ENCODE assay signal across 31 mouse cellular contexts in the genomic region with DNA sequence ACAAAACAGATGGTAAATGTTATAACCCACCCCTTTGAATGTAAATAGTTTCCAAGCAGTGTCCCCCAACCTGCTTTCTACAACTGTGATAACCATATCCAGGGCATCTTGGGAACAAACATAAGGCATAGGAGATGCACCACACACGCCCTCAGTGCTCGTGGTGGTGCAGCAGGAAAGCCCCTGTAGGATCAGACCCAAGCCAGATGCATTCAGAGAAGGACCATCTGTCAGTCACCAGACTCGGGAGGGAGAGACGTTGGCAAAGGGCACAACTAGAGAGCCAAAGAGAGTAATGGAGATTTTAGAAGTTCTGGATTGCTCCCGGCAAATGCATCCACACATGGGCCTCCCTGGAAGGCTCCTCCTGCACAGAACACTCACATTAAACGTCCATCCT. TPM values are rescaled to one million over a fixed set of nuclear protein-coding genes. Genes with fewer than 3 reads are reported as not detected.
DNase-seq lines count a peak whose midpoint lies in the region; ATAC-seq and TF ChIP-seq lines count a peak whose summit lies in the region.
"Had no signal": no experiment of that assay in that cellular context is flagged by ENCODE, and none has a peak within 500 bp of the region (broad histone marks: within the 10 kb centered on the region; RNA-seq: fewer than 3 reads in every experiment).

No protein-coding gene starts in this region.

- H3K27me3 ChIP-seq in forebrain, embryonic 15.5 days = no peaks in the 10 kb centered on the region
- H3K27me3 ChIP-seq in forebrain, embryonic 13.5 days = no peaks in the 10 kb centered on the region
- no peaks in the 10 kb centered on the region for H3K27me3 ChIP-seq in hindbrain, embryonic 13.5 days
- no peaks in the 10 kb centered on the region for H3K27me3 ChIP-seq in hindbrain, embryonic 14.5 days (ENCODE audit: control insufficient read depth, insufficient read depth, low read length)
- H3K27me3 ChIP-seq: embryonic facial prominence, embryonic 12.5 days; embryonic facial prominence, embryonic 15.5 days had no signal

- DNase-seq in hindbrain, embryonic 14.5 days (ENCODE audit: low spot score) = no peak
- peak; percentile 43 for DNase-seq in left cerebral cortex, postnatal 4 days
- no peak for DNase-seq in left cerebral cortex, adult 18-20 months (ENCODE audit: low spot score in 2 of 2)
- DNase-seq in brain, embryonic 14.5 days (ENCODE audit: low read depth) = peak; percentile 55
- DNase-seq in T-cell, adult 2 months (ENCODE audit: low spot score) = no peak
- DNase-seq: adrenal gland, adult 8-10 months; adrenal gland, postnatal 25 days; cerebellum, adult 18-20 months; cerebellum, adult 9-11 months; gastrocnemius, adult 2 months; gastrocnemius, postnatal 14 days; kidney, adult 2 months had no signal

- no peak overlapping the region for H3K4me2 ChIP-seq in forebrain, embryonic 15.5 days (replicated peaks)
- no peak overlapping the region for H3K4me2 ChIP-seq in forebrain, embryonic 13.5 days
- no peak overlapping the region for H3K4me2 ChIP-seq in hindbrain, embryonic 13.5 days
- no peak overlapping the region for H3K4me2 ChIP-seq in hindbrain, embryonic 14.5 days (replicated peaks)
- H3K4me2 ChIP-seq: embryonic facial prominence, embryonic 12.5 days; embryonic facial prominence, embryonic 15.5 days; heart, embryonic 11.5 days had no signal

- H3K4me3 ChIP-seq in forebrain, embryonic 15.5 days = no peak overlapping the region
- no peak overlapping the region for H3K4me3 ChIP-seq in forebrain, embryonic 13.5 days
- H3K4me3 ChIP-seq in hindbrain, embryonic 13.5 days = no peak overlapping the region
- H3K4me3 ChIP-seq in hindbrain, embryonic 14.5 days (replicated peaks; ENCODE audit: low read length) = no peak overlapping the region
- H3K4me3 ChIP-seq: embryonic facial prominence, embryonic 12.5 days; embryonic facial prominence, embryonic 15.5 days; gastrocnemius, adult 2 months had no signal

- H3K9ac ChIP-seq in forebrain, embryonic 15.5 days (replicated peaks) = no peak overlapping the region
- H3K9ac ChIP-seq in forebrain, embryonic 13.5 days = no peak overlapping the region
- no peak overlapping the region for H3K9ac ChIP-seq in hindbrain, embryonic 13.5 days
- H3K9ac ChIP-seq in hindbrain, embryonic 14.5 days = no peak overlapping the region
- H3K9ac ChIP-seq: embryonic facial prominence, embryonic 12.5 days; embryonic facial prominence, embryonic 15.5 days had no signal

- no peak for TF ChIP-seq POLR2A in brain, embryonic 14.5 days (IDR thresholded peaks at IDR 0.05; ENCODE audit: borderline replicate concordance, extremely low read depth, insufficient read depth, insufficient read length, poor library complexity, severe bottlenecking)

- intact Hi-C loops in left cerebral cortex, postnatal 4 days (cut with DNase I) = no loop called here

- no peaks in the 10 kb centered on the region for H3K36me3 ChIP-seq in forebrain, embryonic 15.5 days
- no peaks in the 10 kb centered on the region for H3K36me3 ChIP-seq in forebrain, embryonic 13.5 days (ENCODE audit: poor library complexity, severe bottlenecking)
- no peaks in the 10 kb centered on the region for H3K36me3 ChIP-seq in hindbrain, embryonic 13.5 days
- no peaks in the 10 kb centered on the region for H3K36me3 ChIP-seq in hindbrain, embryonic 14.5 days (replicated peaks; ENCODE audit: control insufficient read depth, insufficient read depth)
- H3K36me3 ChIP-seq: embryonic facial prominence, embryonic 12.5 days; embryonic facial prominence, embryonic 15.5 days had no signal

- 0 out of 2 replicates have a peak, but pooled peaks have one; percentile 46 for ATAC-seq in forebrain, embryonic 15.5 days (replicated peaks)
- no peak for ATAC-seq in forebrain, embryonic 13.5 days
- peak; percentile 57; the same call in 1 of the 2 replicates for ATAC-seq in hindbrain, embryonic 13.5 days (ENCODE audit: low FRiP score)
- no peak for ATAC-seq in hindbrain, embryonic 14.5 days (ENCODE audit: low FRiP score)
- ATAC-seq: activated CD4-positive, CD25-positive, alpha-beta regulatory T cell, adult 4 months; CD4-positive, CD25-positive, alpha-beta regulatory T cell, adult 4 months; forebrain, embryonic 14.5 days; intestine, postnatal 0 days had no signal

- no peak overlapping the region for H3K27ac ChIP-seq in forebrain, embryonic 15.5 days (replicated peaks)
- H3K27ac ChIP-seq in forebrain, embryonic 13.5 days = no peak overlapping the region
- no peak overlapping the region for H3K27ac ChIP-seq in hindbrain, embryonic 13.5 days
- no peak overlapping the region for H3K27ac ChIP-seq in hindbrain, embryonic 14.5 days
- H3K27ac ChIP-seq: embryonic facial prominence, embryonic 12.5 days; embryonic facial prominence, embryonic 15.5 days; gastrocnemius, adult 2 months had no signal

- 44% methylated on average over 6 of the region's 6 CpGs for WGBS in forebrain, embryonic 15.5 days
- WGBS in forebrain, embryonic 13.5 days = 51% methylated on average over 6 of the region's 6 CpGs
- WGBS in hindbrain, embryonic 13.5 days = 58% methylated on average over 6 of the region's 6 CpGs
- 48% methylated on average over 6 of the region's 6 CpGs for WGBS in hindbrain, embryonic 14.5 days

- no peaks in the 10 kb centered on the region for H3K9me3 ChIP-seq in forebrain, embryonic 15.5 days
- H3K9me3 ChIP-seq in forebrain, embryonic 13.5 days (replicated peaks) = no peaks in the 10 kb centered on the region
- H3K9me3 ChIP-seq in hindbrain, embryonic 13.5 days = no peaks in the 10 kb centered on the region
- no peaks in the 10 kb centered on the region for H3K9me3 ChIP-seq in hindbrain, embryonic 14.5 days (ENCODE audit: control insufficient read depth, low read length)
- H3K9me3 ChIP-seq: embryonic facial prominence, embryonic 12.5 days; embryonic facial prominence, embryonic 15.5 days had no signal

- H3K4me1 ChIP-seq in forebrain, embryonic 15.5 days = peaks cover 7% of the 10 kb centered on the region
- H3K4me1 ChIP-seq in forebrain, embryonic 13.5 days = peaks cover 5% of the 10 kb centered on the region; the same call in 1 of the 2 replicates
- peaks cover 5% of the 10 kb centered on the region for H3K4me1 ChIP-seq in hindbrain, embryonic 13.5 days (replicated peaks)
- no peaks in the 10 kb centered on the region for H3K4me1 ChIP-seq in hindbrain, embryonic 14.5 days (replicated peaks; ENCODE audit: control insufficient read depth, insufficient read depth, low read length)
- H3K4me1 ChIP-seq: embryonic facial prominence, embryonic 12.5 days; embryonic facial prominence, embryonic 15.5 days had no signal

- no peak for TF ChIP-seq CTCF in brain, embryonic 14.5 days (IDR thresholded peaks at IDR 0.05; ENCODE audit: borderline replicate concordance, extremely low read depth, insufficient read depth, insufficient read length)

RNA-seq across cellular contexts. Expression of gene Spg20, which starts 27.1 kb away (rescaled TPM):
- 20.9 and 21.4 TPM in 2 replicates for polyA plus RNA-seq in forebrain, embryonic 15.5 days (2015; fragmentation: Nextera tagmentation; extraction: Ambion mirVana)
- 26.6 and 28.2 TPM in 2 replicates for polyA plus RNA-seq in forebrain, embryonic 13.5 days (2015; fragmentation: Nextera tagmentation; extraction: Ambion mirVana)
- 20.0 and 21.7 TPM in 2 replicates for polyA plus RNA-seq in hindbrain, embryonic 13.5 days (2015; fragmentation: Nextera tagmentation; extraction: Ambion mirVana)
- 16.2 and 19.5 TPM in 2 replicates for polyA plus RNA-seq in hindbrain, embryonic 14.5 days (2014; fragmentation: Nextera tagmentation; extraction: Ambion mirVana)
- 10 to 100 TPM; 14.5 to 15.1 TPM for total RNA-seq in left cerebral cortex, postnatal 4 days (2021)
- total RNA-seq in left cerebral cortex, adult 18-20 months (2021) = 10 to 100 TPM; 33.7 to 36.3 TPM
- polyA plus RNA-seq in brain, embryonic 14.5 days (2012; rRNA removed) = 13.2 and 15.7 TPM in 2 replicates

RNA-seq across cellular contexts. Expression of gene Ccna1, which starts 29.5 kb away (rescaled TPM):
- 1.9 and 3.0 TPM in 2 replicates for polyA plus RNA-seq in forebrain, embryonic 15.5 days (2015; fragmentation: Nextera tagmentation; extraction: Ambion mirVana)
- polyA plus RNA-seq in forebrain, embryonic 13.5 days (2015; fragmentation: Nextera tagmentation; extraction: Ambion mirVana) = 2.7 and 4.9 TPM in 2 replicates
- 2.2 TPM in 2 replicates for polyA plus RNA-seq in hindbrain, embryonic 13.5 days (2015; fragmentation: Nextera tagmentation; extraction: Ambion mirVana)
- polyA plus RNA-seq in hindbrain, embryonic 14.5 days (2014; fragmentation: Nextera tagmentation; extraction: Ambion mirVana) = 1.5 and 1.7 TPM in 2 replicates
- 1 to 10 TPM; 2.4 to 3.1 TPM for total RNA-seq in left cerebral cortex, postnatal 4 days (2021)
- 1 to 10 TPM; 1.7 to 2.2 TPM for total RNA-seq in left cerebral cortex, adult 18-20 months (2021)
- 2.1 and 2.8 TPM in 2 replicates for polyA plus RNA-seq in brain, embryonic 14.5 days (2012; rRNA removed)
- total RNA-seq: adrenal gland, adult 8-10 months; adrenal gland, postnatal 25 days; common myeloid progenitor, adult 5-6 weeks; gastrocnemius, adult 2 months; gastrocnemius, postnatal 14 days; heart, adult 8-10 months; heart, postnatal 25 days; hematopoietic stem cell, adult 5-6 weeks; MEL had no signal
- polyA plus RNA-seq: activated CD4-positive, CD25-positive, alpha-beta regulatory T cell, adult 4 months; C2C12; CD4-positive, CD25-positive, alpha-beta regulatory T cell, adult 4 months; kidney, adult 2 months had no signal

RNA-seq across cellular contexts. Expression of gene Ccdc169, which starts 52.4 kb away (rescaled TPM):
- polyA plus RNA-seq in forebrain, embryonic 15.5 days (2015; fragmentation: Nextera tagmentation; extraction: Ambion mirVana) = 0.19 TPM in 1 of 2 replicates, not detected in the other
- 0.06 and 0.26 TPM in 2 replicates for polyA plus RNA-seq in forebrain, embryonic 13.5 days (2015; fragmentation: Nextera tagmentation; extraction: Ambion mirVana)
- polyA plus RNA-seq in hindbrain, embryonic 13.5 days (2015; fragmentation: Nextera tagmentation; extraction: Ambion mirVana) = 0.05 TPM in 1 of 2 replicates, not detected in the other
- 0.30 TPM in 1 of 2 replicates, not detected in the other for polyA plus RNA-seq in hindbrain, embryonic 14.5 days (2014; fragmentation: Nextera tagmentation; extraction: Ambion mirVana)
- total RNA-seq in left cerebral cortex, postnatal 4 days (2021) = under 1 TPM; 0.22 to 0.44 TPM
- total RNA-seq in left cerebral cortex, adult 18-20 months (2021) = under 1 TPM in 1 of 2 experiments, not detected in 1; 0.12 TPM
- 0.25 and 0.33 TPM in 2 replicates for polyA plus RNA-seq in brain, embryonic 14.5 days (2012; rRNA removed)
- total RNA-seq: adrenal gland, adult 8-10 months; adrenal gland, postnatal 25 days; gastrocnemius, postnatal 14 days; hematopoietic stem cell, adult 5-6 weeks had no signal
- polyA plus RNA-seq: activated CD4-positive, CD25-positive, alpha-beta regulatory T cell, adult 4 months; CD4-positive, CD25-positive, alpha-beta regulatory T cell, adult 4 months; forebrain, embryonic 14.5 days; heart, embryonic 11.5 days; heart, embryonic 14.5 days; heart, postnatal 0 days; intestine, embryonic 14.5 days had no signal

Comparison
In these comparisons a context has a peak if more than half of its experiments do, and no peak if none do; other contexts are left out.
1. ATAC-seq: peak in forebrain, embryonic 15.5 days (single experiment) and hindbrain, embryonic 13.5 days (single experiment); none in forebrain, embryonic 13.5 days (single experiment) and hindbrain, embryonic 14.5 days (single experiment).
2. DNase-seq: peak in left cerebral cortex, postnatal 4 days (single experiment) and brain, embryonic 14.5 days (single experiment); none in hindbrain, embryonic 14.5 days (single experiment), left cerebral cortex, adult 18-20 months (0 of 2) and T-cell, adult 2 months (single experiment).